Mouse (Mus musculus) neural tube, embryonic 13.5 days (tissue): ENCODE measurements around the gene Taf15. TPM values are rescaled to one million over a fixed set of nuclear protein-coding genes. Genes with fewer than 3 reads are reported as not detected.

Experiments used
- ATAC-seq: fragments of 200-750 bp; cut with Nextera tagmentation; 2 replicates; pipeline ENCODE4 v1.8.0; 2017; ENCODE audit warnings: low read depth, mild to moderate bottlenecking, moderate TSS enrichment, moderate library complexity
- H3K27ac ChIP-seq: fragments of 300-500 bp; sonication (generic); replicated peaks from 2 replicates; pipeline ENCODE4 v1.5.1; 2015; ENCODE audit warnings: moderate library complexity, mild to moderate bottlenecking, inconsistent platforms
- H3K27me3 ChIP-seq: fragments of 300-500 bp; sonication (generic); 2 replicates; pipeline ENCODE4 v1.6.1; 2015; ENCODE audit warnings: mild to moderate bottlenecking, inconsistent platforms
- H3K36me3 ChIP-seq: fragments of 300-500 bp; sonication (generic); 2 replicates; pipeline ENCODE4 v1.6.1; 2015; ENCODE audit warnings: mild to moderate bottlenecking, inconsistent platforms
- H3K4me1 ChIP-seq: fragments of 300-500 bp; sonication (generic); replicated peaks from 2 replicates; pipeline ENCODE4 v1.6.1; 2015; ENCODE audit warnings: inconsistent platforms
- H3K4me2 ChIP-seq: fragments of 300-500 bp; sonication (generic); 2 replicates; pipeline ENCODE4 v1.6.1; 2015; ENCODE audit warnings: inconsistent platforms, mild to moderate bottlenecking, moderate library complexity
- H3K4me3 ChIP-seq: fragments of 300-500 bp; sonication (generic); 2 replicates; pipeline ENCODE4 v1.5.1; 2015; ENCODE audit warnings: mild to moderate bottlenecking, inconsistent platforms
- H3K9ac ChIP-seq: fragments of 300-500 bp; sonication (generic); 2 replicates; pipeline ENCODE4 v1.6.1; 2015; ENCODE audit warnings: moderate library complexity, mild to moderate bottlenecking, inconsistent platforms
- H3K9me3 ChIP-seq: fragments of 300-500 bp; sonication (generic); 2 replicates; pipeline ENCODE4 v1.6.1; 2016; ENCODE audit warnings: inconsistent platforms
- WGBS: fragments of 180-500 bp; shearing (Covaris S2); methylation state at CpG from one replicate; pipeline ENCODE4 v1.1.7; 2015; 5-methylcytosine and 5-hydroxymethylcytosine counted together
- polyA plus RNA-seq: library from polyadenylated mRNA; unstranded; fragments of >200 nt; fragmentation: Nextera tagmentation; extraction: Ambion mirVana; gene quantifications from 2 replicates; pipeline ENCODE4 v1.2.1, GENCODE M21; 2015

The Taf15 gene
- 10.8 and 11.8 TPM in 2 replicates for polyA plus RNA-seq

- Histone ChIP-seq H3K4me3 (peak within 1 kb of the TSS; percentile 95), H3K9me3 (no peaks in the 10 kb centered on the region), H3K36me3 (peaks cover 7% of the 10 kb centered on the region), H3K27ac (peak within 1 kb of the TSS; percentile 99), H3K4me1 (peaks cover 27% of the 10 kb centered on the region), H3K4me2 (peak within 1 kb of the TSS; percentile 88), H3K27me3 (0 out of 2 replicates have a peak, but pooled peaks cover 8% of the 10 kb centered on the region), H3K9ac (peak within 1 kb of the TSS; percentile 92)
- under 1% methylated on average over 66 of the region's 66 CpGs for WGBS
- peak; percentile 99 for ATAC-seq
Observed at GRCm38 (mm10) chr11:83472324-83473234, at the start of gene Taf15. Gene Taf15, plus strand, starts transcription at chr11:83473086.

- H3K36me3 ChIP-seq = no peaks in the 10 kb centered on the region
- no peak overlapping the region for H3K27ac ChIP-seq
- peak; percentile 49; the same call in 1 of the 2 replicates for ATAC-seq
- H3K4me2 ChIP-seq = no peak overlapping the region
- WGBS = 6% methylated on average over 8 of the region's 8 CpGs
- H3K27me3 ChIP-seq = peaks cover 77% of the 10 kb centered on the region
- H3K4me3 ChIP-seq = no peak overlapping the region
- H3K9me3 ChIP-seq = no peaks in the 10 kb centered on the region
- no peak overlapping the region for H3K9ac ChIP-seq
- no peaks in the 10 kb centered on the region for H3K4me1 ChIP-seq
Observed at GRCm38 (mm10) chr11:83424681-83425080, 48.2 kb upstream of the Taf15 start.

GRCm38 (mm10) chr11:83426964-83427363, 45.9 kb upstream of the Taf15 start:
- no peaks in the 10 kb centered on the region for H3K36me3 ChIP-seq
- H3K9ac ChIP-seq = no peak overlapping the region
- no peaks in the 10 kb centered on the region for H3K4me1 ChIP-seq
- peak overlapping the region; percentile 30 for H3K4me2 ChIP-seq
- 0 out of 2 replicates have a peak overlapping the region, but pooled peaks have one; percentile 5 for H3K4me3 ChIP-seq
- no peak overlapping the region for H3K27ac ChIP-seq
- H3K27me3 ChIP-seq = peaks cover 59% of the 10 kb centered on the region
- WGBS = 36% methylated on average over 17 of the region's 17 CpGs
- ATAC-seq = no peak
- H3K9me3 ChIP-seq = no peaks in the 10 kb centered on the region

- H3K9ac ChIP-seq = no peak within 1 kb of the TSS
- H3K27ac ChIP-seq = no peak within 1 kb of the TSS
- 65% methylated on average over 5 of the region's 5 CpGs for WGBS
- H3K4me3 ChIP-seq = no peak within 1 kb of the TSS
- ATAC-seq = no peak
- no peaks in the 10 kb centered on the region for H3K9me3 ChIP-seq
- H3K36me3 ChIP-seq = no peaks in the 10 kb centered on the region
- no peak within 1 kb of the TSS for H3K4me2 ChIP-seq
- no peaks in the 10 kb centered on the region for H3K4me1 ChIP-seq
- H3K27me3 ChIP-seq = peaks cover 46% of the 10 kb centered on the region
Observed at GRCm38 (mm10) chr11:83429355-83429754, 43.5 kb upstream of the Taf15 start, which contains the start of gene Gas2l2. Gene Gas2l2, minus strand, starts transcription at chr11:83429455.

- H3K4me3 ChIP-seq = no peak overlapping the region
- no peak overlapping the region for H3K27ac ChIP-seq
- H3K4me1 ChIP-seq = no peaks in the 10 kb centered on the region
- 67% methylated on average over 2 of the region's 2 CpGs for WGBS
- peaks cover 26% of the 10 kb centered on the region for H3K27me3 ChIP-seq
- no peak overlapping the region for H3K4me2 ChIP-seq
- no peaks in the 10 kb centered on the region for H3K9me3 ChIP-seq
- H3K9ac ChIP-seq = no peak overlapping the region
- ATAC-seq = no peak
- H3K36me3 ChIP-seq = no peaks in the 10 kb centered on the region
Observed at GRCm38 (mm10) chr11:83432533-83432932, 40.4 kb upstream of the Taf15 start.

- H3K9me3 ChIP-seq = no peaks in the 10 kb centered on the region
- no peak within 1 kb of the TSS for H3K9ac ChIP-seq
- H3K27me3 ChIP-seq = peaks cover 27% of the 10 kb centered on the region
- H3K4me3 ChIP-seq = no peak within 1 kb of the TSS
- no peak within 1 kb of the TSS for H3K4me2 ChIP-seq
- 86% methylated on average over 1 of the region's 1 CpGs for WGBS
- H3K27ac ChIP-seq = no peak within 1 kb of the TSS
- no peaks in the 10 kb centered on the region for H3K36me3 ChIP-seq
- peaks cover 7% of the 10 kb centered on the region for H3K4me1 ChIP-seq
- ATAC-seq = no peak
Observed at GRCm38 (mm10) chr11:83437377-83437776, 35.5 kb upstream of the Taf15 start, which contains the start of gene 1700020L24Rik. Gene 1700020L24Rik, plus strand, starts transcription at chr11:83437677.

- H3K4me2 ChIP-seq = peak overlapping the region; percentile 84
- peak overlapping the region; percentile 58 for H3K4me3 ChIP-seq
- ATAC-seq = no peak
- 34% methylated on average over 11 of the region's 11 CpGs for WGBS
- H3K9ac ChIP-seq = peak overlapping the region; percentile 73
- peaks cover 14% of the 10 kb centered on the region for H3K4me1 ChIP-seq
- H3K27ac ChIP-seq = no peak overlapping the region
- peaks cover 48% of the 10 kb centered on the region for H3K27me3 ChIP-seq
- no peaks in the 10 kb centered on the region for H3K36me3 ChIP-seq
- H3K9me3 ChIP-seq = no peaks in the 10 kb centered on the region
Observed at GRCm38 (mm10) chr11:83439426-83440060, 33.3 kb upstream of the Taf15 start.

- H3K36me3 ChIP-seq = no peaks in the 10 kb centered on the region
- H3K4me3 ChIP-seq = peak overlapping the region; percentile 58
- peak; percentile 95 for ATAC-seq
- under 1% methylated on average over 63 of the region's 75 CpGs for WGBS
- H3K27ac ChIP-seq = no peak overlapping the region
- H3K9ac ChIP-seq = peak overlapping the region; percentile 73
- peak overlapping the region; percentile 84 for H3K4me2 ChIP-seq
- no peaks in the 10 kb centered on the region for H3K9me3 ChIP-seq
- peaks cover 56% of the 10 kb centered on the region for H3K27me3 ChIP-seq
- H3K4me1 ChIP-seq = peaks cover 18% of the 10 kb centered on the region
Observed at GRCm38 (mm10) chr11:83440081-83441064, 32.5 kb upstream of the Taf15 start.

- H3K9ac ChIP-seq = no peak overlapping the region
- H3K4me3 ChIP-seq = no peak overlapping the region
- 39% methylated on average over 7 of the region's 7 CpGs for WGBS
- no peak for ATAC-seq
- H3K36me3 ChIP-seq = no peaks in the 10 kb centered on the region
- no peak overlapping the region for H3K27ac ChIP-seq
- peak overlapping the region; percentile 84; the same call in 1 of the 2 replicates for H3K4me2 ChIP-seq
- H3K9me3 ChIP-seq = no peaks in the 10 kb centered on the region
- peaks cover 64% of the 10 kb centered on the region for H3K27me3 ChIP-seq
- peaks cover 18% of the 10 kb centered on the region for H3K4me1 ChIP-seq
Observed at GRCm38 (mm10) chr11:83441235-83441634, 31.7 kb upstream of the Taf15 start.

GRCm38 (mm10) chr11:83442596-83443267, 30.2 kb upstream of the Taf15 start:
- 12% methylated on average over 29 of the region's 29 CpGs for WGBS
- peak overlapping the region; percentile 34; the same call in 1 of the 2 replicates for H3K9ac ChIP-seq
- H3K36me3 ChIP-seq = no peaks in the 10 kb centered on the region
- peaks cover 23% of the 10 kb centered on the region for H3K4me1 ChIP-seq
- peak overlapping the region; percentile 17 for H3K4me3 ChIP-seq
- no peaks in the 10 kb centered on the region for H3K9me3 ChIP-seq
- no peak overlapping the region for H3K27ac ChIP-seq
- peak; percentile 17; the same call in 1 of the 2 replicates for ATAC-seq
- H3K4me2 ChIP-seq = peak overlapping the region; percentile 51
- H3K27me3 ChIP-seq = peaks cover 70% of the 10 kb centered on the region

GRCm38 (mm10) chr11:83443824-83444223, 29.1 kb upstream of the Taf15 start:
- Histone ChIP-seq H3K4me1 (peaks cover 34% of the 10 kb centered on the region), H3K27me3 (peaks cover 65% of the 10 kb centered on the region), H3K4me3 (no peak overlapping the region), H3K4me2 (no peak overlapping the region), H3K27ac (no peak overlapping the region), H3K9ac (no peak overlapping the region), H3K36me3 (no peaks in the 10 kb centered on the region), H3K9me3 (no peaks in the 10 kb centered on the region)
- 6% methylated on average over 7 of the region's 7 CpGs for WGBS
- ATAC-seq = no peak
